Mouse (Mus musculus) mouse embryonic stem cell (cell line): Measurements from ENCODE around the gene Fbxl21.

Experiments used
- in situ Hi-C, 2 experiments: fragments of 300-500 bp; cut with MboI; formaldehyde crosslinking; loops; 1 replicate in 1 of 2; 3 replicates in 1 of 2; pipeline ENCODE4 v1.14.3; 2019 to 2020; ENCODE audit warnings: low sequenced_read_pairs in 2 of 2, low pct_unique_long_range_greater_than_20kb in 1 of 2, mixed read lengths in 1 of 2; ENCODE audit not compliant: unreplicated experiment in 1 of 2

Gene Fbxl21

GRCm38 (mm10) chr13:56563075-56563474, 40.8 kb downstream of the Fbxl21 start:
- in situ Hi-C loops: loop anchor here (10.0 to 25.0 kb wide), 2 partner anchors 92 to 99 kb away; no protein-coding TSS in a partner anchor

- in situ Hi-C loops: loop anchor here (10.0 to 25.0 kb wide), 2 partner anchors 88 to 96 kb away; no protein-coding TSS in a partner anchor
Observed at GRCm38 (mm10) chr13:56566336-56566735, 44.1 kb downstream of the Fbxl21 start.

- in situ Hi-C loops: loop anchor here in 1 of 2 experiments (25.0 kb wide), 1 partner anchor 91 kb away; no protein-coding TSS in a partner anchor
Observed at GRCm38 (mm10) chr13:56571645-56572044, 49.4 kb downstream of the Fbxl21 start.

- in situ Hi-C loops: no loop called here
Observed at GRCm38 (mm10) chr13:56575074-56575473, 52.8 kb downstream of the Fbxl21 start.

GRCm38 (mm10) chr13:56575701-56576321, 53.5 kb downstream of the Fbxl21 start:
- in situ Hi-C loops: no loop called here

- in situ Hi-C loops: no loop called here
Observed at GRCm38 (mm10) chr13:56578097-56578496, 55.8 kb downstream of the Fbxl21 start.

- in situ Hi-C loops: no loop called here
Observed at GRCm38 (mm10) chr13:56580450-56580849, 58.2 kb downstream of the Fbxl21 start.

- in situ Hi-C loops: no loop called here
Observed at GRCm38 (mm10) chr13:56581512-56581911, 59.2 kb downstream of the Fbxl21 start.

GRCm38 (mm10) chr13:56581961-56582434, 59.7 kb downstream of the Fbxl21 start:
- in situ Hi-C loops: no loop called here

- in situ Hi-C loops: no loop called here
Observed at GRCm38 (mm10) chr13:56582720-56583119, 60.4 kb downstream of the Fbxl21 start.

- in situ Hi-C loops: no loop called here
Observed at GRCm38 (mm10) chr13:56586046-56586445, 63.8 kb downstream of the Fbxl21 start.
